Mouse (Mus musculus) G1E (cell line): Measurements from ENCODE around the gene Dcdc2b. TPM values are rescaled to one million over a fixed set of nuclear protein-coding genes. Genes with fewer than 3 reads are reported as not detected.
A peak's percentile ranks its signal among the peaks of the same experiment; 100 is the strongest.

ENCODE experiments used
- ATAC-seq: 2 replicates; pipeline ENCODE4 v1.8.0; 2016; ENCODE audit warnings: mild to moderate bottlenecking; ENCODE audit not compliant: insufficient number of reproducible peaks, poor library complexity, low FRiP score, severe bottlenecking; ENCODE audit errors: extremely low read depth
- DNase-seq: peaks from one replicate; pipeline ENCODE4 v3.0.0; 2012; ENCODE audit warnings: low spot score
- H3K27me3 ChIP-seq: 2 replicates; pipeline ENCODE4 v1.6.1; 2012; ENCODE audit warnings: mild to moderate bottlenecking, low read length, inconsistent platforms; ENCODE audit not compliant: insufficient read depth
- H3K36me3 ChIP-seq: replicated peaks from 2 replicates; pipeline ENCODE3; 2012; ENCODE audit warnings: mild to moderate bottlenecking, inconsistent platforms
- H3K4me1 ChIP-seq: 2 replicates; pipeline ENCODE4 v1.6.1; 2012; ENCODE audit warnings: low read depth, low read length, inconsistent platforms, mixed read lengths; ENCODE audit not compliant: insufficient read depth
- H3K4me3 ChIP-seq: 2 replicates; pipeline ENCODE4 v1.5.1; 2012; ENCODE audit warnings: low read depth, mild to moderate bottlenecking, inconsistent platforms, low read length, moderate library complexity, mixed read lengths
- H3K9me3 ChIP-seq: replicated peaks from 2 replicates; pipeline ENCODE4 v1.6.1; 2012; ENCODE audit warnings: inconsistent platforms
- CTCF ChIP-seq: IDR thresholded peaks from 2 replicates; pipeline ENCODE4 v1.5.1; 2012; ENCODE audit warnings: low read depth, low read length, inconsistent platforms, mixed read lengths
- GATA1 ChIP-seq: IDR thresholded peaks from 2 replicates; pipeline ENCODE4 v1.6.1; 2012; ENCODE audit warnings: borderline replicate concordance, low read length, inconsistent platforms, mixed read lengths
- GATA2 ChIP-seq: IDR thresholded peaks from 2 replicates; pipeline ENCODE4 v1.6.1; 2012; ENCODE audit warnings: low read depth, low read length, inconsistent platforms, borderline replicate concordance
- POLR2AphosphoS5 ChIP-seq: IDR thresholded peaks from 2 replicates; pipeline ENCODE4 v1.6.1; 2012; ENCODE audit warnings: low read depth, low read length, inconsistent platforms; ENCODE audit not compliant: insufficient replicate concordance
- TAL1 ChIP-seq: conservative IDR thresholded peaks from 2 replicates; pipeline ENCODE4 v1.6.1; 2012; ENCODE audit warnings: low read depth, low read length, inconsistent platforms, mixed read lengths
- polyA plus RNA-seq: library from polyadenylated mRNA; stranded (reverse); fragments of >175 nt; gene quantifications from 2 replicates; pipeline ENCODE4 v1.2.3, GENCODE M21; 2012
- total RNA-seq, 2 experiments: library from RNA; stranded (forward) in 1 of 2; stranded (reverse) in 1 of 2; fragments of 200-1000 nt in 1 of 2; fragments of >200 nt in 1 of 2; fragmentation: Nextera tagmentation in 1 of 2; gene quantifications; 2 replicates each; pipeline ENCODE4 v1.2.3; 2014 to 2017

Gene Dcdc2b
- total and polyA plus RNA-seq, 3 experiments = 0.25 to 0.33 TPM; not detected in 1

- H3K9me3 ChIP-seq = no peaks in the 10 kb centered on the region
- DNase-seq (no peak), ATAC-seq (no peak)
- H3K4me3 ChIP-seq = no peak overlapping the region
- no peaks in the 10 kb centered on the region for H3K27me3 ChIP-seq
- H3K4me1 ChIP-seq = peaks cover 20% of the 10 kb centered on the region
- H3K36me3 ChIP-seq = peaks cover 74% of the 10 kb centered on the region
- TF ChIP-seq CTCF (no peak), GATA2 (no peak), TAL1 (no peak)
These were observed 31.1 kb upstream of the Dcdc2b start for GRCm38 (mm10) chr4:129645204-129645603.

DNA sequence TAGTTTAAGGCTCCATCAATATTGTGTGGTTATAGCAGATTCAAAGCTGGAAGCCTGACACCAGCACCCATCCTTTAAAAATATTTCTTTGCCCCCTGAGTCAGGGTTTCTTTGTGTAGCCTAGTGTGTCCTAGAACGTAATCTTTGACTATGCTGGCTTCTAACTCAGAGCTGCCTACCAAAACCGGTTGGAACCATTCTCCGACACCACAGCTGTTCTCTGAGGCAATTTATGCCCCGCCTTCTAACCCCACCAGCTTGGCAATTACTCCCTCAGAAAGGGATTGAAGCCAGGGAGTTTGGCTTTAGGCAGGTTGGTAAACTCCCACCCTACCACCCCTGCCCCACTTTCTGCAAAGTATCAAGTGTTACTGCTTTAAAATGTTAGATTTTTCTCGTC is 27.7 kb upstream of the Dcdc2b start:
- Histone ChIP-seq H3K27me3 (no peaks in the 10 kb centered on the region), H3K9me3 (no peaks in the 10 kb centered on the region), H3K4me3 (peak overlapping the region; percentile 82; the same call in 1 of the 2 replicates), H3K36me3 (peaks cover 71% of the 10 kb centered on the region), H3K4me1 (peaks cover 46% of the 10 kb centered on the region)
- ATAC-seq (no peak), DNase-seq (no peak)
- no peak for TF ChIP-seq POLR2AphosphoS5
- no peak for TF ChIP-seq CTCF
- TF ChIP-seq TAL1 = no peak
- TF ChIP-seq GATA2 = no peak
- no peak for TF ChIP-seq GATA1

GRCm38 (mm10) chr4:129640638-129641467 is 26.8 kb upstream of the Dcdc2b start, which contains the start of gene Txlna:
Gene Txlna, minus strand, starts transcription at chr4:129641065.
- Histone ChIP-seq H3K4me1 (peaks cover 54% of the 10 kb centered on the region), H3K4me3 (peak within 1 kb of the TSS; percentile 82), H3K36me3 (peaks cover 71% of the 10 kb centered on the region), H3K27me3 (no peaks in the 10 kb centered on the region), H3K9me3 (no peaks in the 10 kb centered on the region)
- ATAC-seq = peak; percentile 86
- peak; percentile 99 for DNase-seq
- no peak for TF ChIP-seq GATA1
- TF ChIP-seq GATA2 = no peak
- no peak for TF ChIP-seq POLR2AphosphoS5
- TF ChIP-seq TAL1 = no peak
- TF ChIP-seq CTCF = no peak

DNA sequence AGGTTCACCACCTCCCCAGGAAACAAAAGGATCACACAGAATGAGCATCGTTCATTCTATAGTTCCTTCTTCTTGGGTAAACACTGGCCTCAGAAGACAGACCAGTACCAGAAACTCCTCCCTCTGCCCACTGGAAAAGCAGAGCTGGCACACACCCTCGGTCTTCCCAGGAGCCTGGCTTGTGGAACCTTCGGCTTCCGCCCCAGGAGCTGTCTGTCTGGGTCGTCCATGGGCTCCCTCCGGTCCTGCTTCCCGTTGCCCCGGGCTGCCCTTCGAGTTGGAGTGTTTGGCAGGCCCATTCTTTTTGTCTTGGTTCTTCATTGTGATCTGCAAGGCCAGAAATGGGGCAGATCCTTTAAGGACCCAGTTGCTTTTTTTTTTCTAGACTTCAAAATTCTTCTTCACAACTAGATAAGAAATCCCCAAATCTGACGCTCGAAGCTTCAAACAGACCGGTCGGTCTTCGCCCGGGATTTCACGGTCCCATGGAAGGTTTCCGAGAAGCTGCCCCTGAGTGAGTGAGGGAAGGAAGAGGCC is 26.1 kb upstream of the Dcdc2b start:
- DNase-seq (peak; percentile 27), ATAC-seq (no peak)
- TF ChIP-seq TAL1 (no peak), POLR2AphosphoS5 (no peak), GATA2 (no peak), GATA1 (no peak), CTCF (no peak)
- Histone ChIP-seq H3K9me3 (no peaks in the 10 kb centered on the region), H3K36me3 (peaks cover 70% of the 10 kb centered on the region), H3K4me3 (peak overlapping the region; percentile 82), H3K4me1 (peaks cover 57% of the 10 kb centered on the region), H3K27me3 (no peaks in the 10 kb centered on the region)

DNA sequence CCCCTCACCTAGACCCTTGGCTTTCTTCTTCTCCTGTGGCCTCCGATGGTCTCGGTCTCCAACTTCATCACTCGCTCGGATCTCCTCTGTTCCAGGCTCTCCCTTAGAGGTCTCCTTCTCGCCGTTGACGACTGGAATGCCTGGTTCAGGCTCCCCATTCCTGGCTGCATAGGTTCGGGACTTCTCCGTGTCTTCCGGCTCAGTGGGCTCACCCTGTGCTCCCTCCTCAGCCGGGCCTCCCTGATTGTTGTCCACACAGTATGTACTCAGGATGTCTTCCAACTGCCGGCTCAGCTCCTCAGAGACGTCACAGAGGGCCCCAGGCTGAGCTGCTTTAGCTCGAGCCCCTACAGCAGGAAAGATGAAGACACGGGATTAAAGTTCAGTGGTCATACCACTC is 25.2 kb upstream of the Dcdc2b start:
- Histone ChIP-seq H3K4me1 (peaks cover 67% of the 10 kb centered on the region), H3K9me3 (no peaks in the 10 kb centered on the region), H3K27me3 (no peaks in the 10 kb centered on the region), H3K4me3 (peak overlapping the region; percentile 82; the same call in 1 of the 2 replicates), H3K36me3 (peaks cover 70% of the 10 kb centered on the region)
- no peak for ATAC-seq
- DNase-seq = no peak
- no peak for TF ChIP-seq TAL1
- no peak for TF ChIP-seq CTCF
- TF ChIP-seq POLR2AphosphoS5 = no peak
- TF ChIP-seq GATA2 = no peak
- TF ChIP-seq GATA1 = no peak

- peaks cover 94% of the 10 kb centered on the region for H3K36me3 ChIP-seq
- H3K27me3 ChIP-seq = no peaks in the 10 kb centered on the region
- TF ChIP-seq CTCF (no peak), GATA1 (no peak), POLR2AphosphoS5 (no peak), GATA2 (no peak), TAL1 (no peak)
- DNase-seq (peak; percentile 56), ATAC-seq (peak; percentile 15; the same call in 1 of the 2 replicates)
- H3K4me3 ChIP-seq = peak overlapping the region; percentile 56; the same call in 1 of the 2 replicates
- peaks cover 65% of the 10 kb centered on the region for H3K4me1 ChIP-seq
- no peaks in the 10 kb centered on the region for H3K9me3 ChIP-seq
These were observed 19.8 kb upstream of the Dcdc2b start for GRCm38 (mm10) chr4:129633852-129634251.
